Mouse (Mus musculus): Measurements from ENCODE around the gene Abcb11.
A peak's percentile ranks its signal among the peaks of the same experiment; 100 is the strongest.

Gene Abcb11

DNA sequence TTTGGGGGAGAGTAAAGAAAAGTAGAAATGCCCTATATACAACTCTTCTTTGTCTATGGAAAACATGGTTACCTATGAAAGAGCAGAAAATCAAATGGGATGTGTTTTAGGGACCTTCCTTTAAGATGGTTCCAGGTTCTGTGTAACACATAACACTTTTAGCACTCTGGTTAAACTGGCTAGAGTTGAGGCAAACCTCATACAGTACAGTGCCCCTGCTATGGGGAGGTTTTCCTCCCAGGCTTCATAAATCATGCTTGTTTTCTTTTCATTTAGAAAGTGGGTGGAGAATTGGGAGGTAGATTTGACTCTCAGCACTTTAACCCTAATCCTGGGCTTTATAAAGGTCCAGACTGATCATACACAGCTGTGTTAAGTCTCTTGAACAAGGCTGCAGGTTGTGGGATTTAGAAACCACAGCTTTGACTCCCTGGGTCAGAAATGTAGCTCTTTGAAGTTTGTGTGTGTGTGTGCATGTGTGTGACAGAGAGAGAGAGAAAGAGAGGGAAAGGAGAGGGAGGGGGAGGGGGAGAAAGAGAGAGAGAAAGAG is 78.3 kb downstream of the Abcb11 start:
- DNase-seq, result no peak

DNA sequence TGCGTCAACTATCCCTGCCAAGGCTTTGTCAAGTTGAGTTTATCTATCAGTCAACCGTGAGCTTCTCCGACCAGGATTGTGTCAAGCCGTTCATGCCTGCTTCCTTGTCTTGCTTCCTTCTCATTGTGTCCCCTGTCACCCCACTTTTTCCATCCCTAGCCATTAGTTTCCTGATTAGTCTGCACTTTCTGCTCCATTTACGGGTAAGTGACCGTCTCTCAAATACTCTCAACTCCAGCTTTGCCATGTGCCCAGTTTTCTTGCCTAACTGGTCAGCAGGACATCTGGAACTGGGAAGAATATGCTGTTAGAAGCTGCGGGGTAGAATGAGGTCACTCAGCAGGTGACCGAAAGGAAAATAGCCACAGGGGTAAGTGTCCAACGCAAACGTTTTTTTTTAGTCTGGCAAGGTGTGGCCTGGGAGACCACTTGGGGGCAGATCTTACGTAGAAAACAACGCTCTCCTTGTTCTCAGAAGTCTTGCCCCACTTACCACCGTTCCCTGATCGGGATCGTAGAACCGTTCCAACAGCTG is 94.1 kb downstream of the Abcb11 start:
- peak; percentile 38 to 52 for DNase-seq

DNA sequence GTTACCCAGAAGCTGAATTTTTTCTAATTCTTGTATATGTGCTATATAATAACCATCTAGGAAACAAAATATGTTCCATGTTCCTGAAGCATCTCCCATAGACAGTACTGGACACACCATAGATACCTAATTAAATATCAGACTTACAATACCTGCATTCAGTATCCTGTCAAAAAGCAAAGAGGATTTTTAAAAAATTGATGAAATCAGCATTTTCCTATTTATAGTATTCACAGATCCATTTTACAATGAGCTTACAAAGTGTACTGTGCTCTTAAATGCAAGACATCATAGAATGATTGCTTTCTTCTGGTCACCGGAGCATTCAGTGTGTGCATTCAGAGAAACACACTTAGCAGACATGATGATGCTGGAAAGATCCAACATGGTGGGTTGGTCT is 95.3 kb downstream of the Abcb11 start:
- DNase-seq, result no peak

DNA sequence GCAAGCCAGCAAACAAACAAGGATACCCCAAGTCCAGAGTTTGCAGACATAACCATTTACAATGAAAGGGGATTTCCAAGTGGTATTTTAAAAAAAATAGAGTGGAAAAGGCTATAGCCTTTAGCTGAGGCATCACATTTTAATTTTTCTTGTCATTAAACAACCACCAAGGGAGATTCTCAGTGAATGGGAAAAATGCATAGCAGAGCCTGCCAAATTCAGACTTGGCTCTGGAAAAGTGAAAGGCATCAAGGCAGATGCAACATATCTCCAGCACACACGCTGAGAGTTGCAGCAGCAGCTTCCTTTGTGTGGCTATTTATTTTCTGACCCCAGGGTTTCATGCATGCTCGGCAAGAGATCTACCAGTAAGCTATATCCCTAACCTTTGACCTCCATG is 97.5 kb downstream of the Abcb11 start:
- DNase-seq, result peak; percentile 40 to 59

DNA sequence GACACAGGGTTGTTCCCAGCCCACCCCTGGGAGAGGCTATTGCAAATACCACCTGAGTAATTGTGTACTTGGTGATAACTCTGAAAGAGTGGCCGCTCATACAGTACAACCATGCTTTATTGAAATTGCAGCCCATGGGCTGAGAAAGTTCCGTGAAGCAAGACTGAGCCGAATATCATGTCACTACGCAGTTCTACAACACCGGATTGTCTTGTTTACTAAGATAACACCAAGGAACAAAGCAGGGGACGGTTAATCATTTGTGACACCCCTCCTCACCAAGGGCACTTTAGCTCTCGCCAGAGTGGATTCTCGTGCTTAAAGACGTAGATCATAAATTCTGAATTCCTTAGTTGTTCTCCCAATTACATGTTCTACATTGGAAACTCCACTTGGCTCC is 103.1 kb downstream of the Abcb11 start:
- DNase-seq, result no peak

DNA sequence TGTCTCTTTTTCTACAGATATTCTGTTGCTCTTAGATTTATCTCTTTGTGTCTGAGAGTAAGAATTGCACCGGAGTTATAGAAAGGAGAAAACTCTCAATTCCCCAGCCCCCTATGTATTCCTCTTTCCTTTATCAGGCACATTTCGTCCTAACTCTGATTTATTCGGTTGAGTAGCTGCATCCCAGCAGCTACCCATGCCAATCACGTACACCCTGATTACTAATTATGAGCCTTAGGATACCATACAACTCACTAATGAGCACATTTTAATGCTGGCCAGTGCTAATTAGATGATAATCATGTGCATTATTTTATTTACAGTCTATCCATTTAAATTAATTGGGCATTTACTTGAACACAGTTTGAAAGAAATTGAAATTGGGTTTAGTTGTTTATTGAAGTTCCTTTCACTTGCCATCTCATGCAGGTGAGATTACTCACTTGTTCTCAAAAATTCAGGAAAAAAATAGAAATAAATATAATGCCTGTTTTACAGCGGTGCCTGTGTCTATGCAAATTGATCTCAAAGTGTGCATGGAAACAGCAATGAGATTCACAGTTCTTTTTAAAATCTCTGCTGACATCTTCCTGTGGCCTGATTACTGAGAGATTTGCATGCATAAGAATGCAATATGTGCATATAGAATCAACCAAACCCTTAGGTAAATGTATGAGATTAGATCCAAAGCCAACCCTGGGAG is 107.3 kb downstream of the Abcb11 start:
- DNase-seq, result no peak

DNA sequence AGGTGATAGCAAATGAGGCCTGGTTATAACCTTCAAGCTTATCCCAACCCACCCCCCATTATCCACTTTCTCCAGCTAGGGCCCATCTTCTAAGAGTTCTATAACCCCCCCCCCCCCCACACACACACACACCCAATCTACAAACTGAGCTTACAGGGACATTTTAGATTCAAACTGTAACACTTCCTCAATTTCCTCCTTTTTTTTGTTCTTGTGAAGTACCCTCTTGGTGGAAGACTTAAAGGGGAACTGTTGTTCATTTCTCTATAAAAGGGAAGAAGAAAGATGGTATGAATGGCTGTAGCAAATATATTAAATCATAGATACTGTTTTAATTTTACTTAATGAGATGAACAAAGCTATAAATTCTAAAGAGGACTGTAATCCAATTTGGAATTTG is 110.3 kb downstream of the Abcb11 start:
- DNase-seq, result no peak

DNA sequence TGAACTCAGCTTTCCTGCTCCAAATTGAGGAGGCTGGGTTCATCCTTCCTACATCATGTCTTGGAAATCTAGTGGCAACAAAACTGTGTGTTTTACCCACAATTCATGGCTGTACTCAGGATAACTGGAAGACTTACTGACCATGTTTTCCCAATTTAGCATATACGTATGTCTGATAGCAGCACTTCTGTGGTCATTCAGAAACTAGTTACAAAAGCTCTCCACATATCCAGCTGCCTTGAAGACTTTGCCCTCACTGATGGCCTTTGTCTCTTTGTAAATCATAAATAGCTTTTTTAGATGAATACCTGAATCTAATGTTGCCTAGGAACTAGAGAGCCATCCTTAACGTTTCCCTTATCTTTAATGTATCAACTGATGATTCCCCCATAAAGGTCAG is 112.3 kb downstream of the Abcb11 start:
- DNase-seq, result no peak

DNA sequence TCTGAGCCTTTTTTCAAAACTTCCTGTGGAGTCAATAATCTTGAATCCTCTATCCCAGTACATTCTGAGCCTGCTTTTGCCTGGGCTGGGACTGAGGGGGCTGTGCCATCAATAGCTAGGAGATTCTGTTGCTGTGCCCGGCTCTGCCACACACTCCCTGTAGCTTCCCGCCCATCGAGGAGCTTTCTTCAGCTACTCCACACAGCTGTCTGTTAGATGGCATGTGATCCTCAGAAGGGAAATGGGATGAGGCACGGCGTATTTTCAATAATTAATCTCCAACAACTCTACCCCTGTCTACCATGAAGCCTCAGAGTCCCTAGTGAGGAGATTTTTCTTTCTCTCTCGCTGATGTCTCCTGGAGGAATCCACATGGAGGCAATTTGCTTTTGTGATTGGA is 113.8 kb downstream of the Abcb11 start:
- no peak for DNase-seq

DNA sequence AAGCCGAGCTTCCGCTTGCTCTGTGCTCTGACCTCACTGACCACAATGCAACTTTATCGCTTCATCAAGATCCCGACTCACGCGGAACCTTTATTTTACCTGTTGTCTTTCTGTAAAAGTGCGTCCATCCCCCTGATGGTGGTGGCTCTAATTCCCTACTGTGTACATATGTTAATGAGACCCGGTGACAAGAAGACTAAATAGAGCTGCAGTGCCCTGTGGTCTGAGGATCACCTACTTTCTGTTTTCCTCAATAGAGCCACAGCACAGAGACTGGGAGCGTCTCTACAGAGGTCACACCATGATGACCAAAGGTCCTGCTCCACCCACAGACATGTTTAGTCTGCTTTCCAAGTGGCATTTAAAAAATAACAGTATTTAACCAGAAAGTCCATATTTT is 115.5 kb downstream of the Abcb11 start:
- DNase-seq, result no peak

DNA sequence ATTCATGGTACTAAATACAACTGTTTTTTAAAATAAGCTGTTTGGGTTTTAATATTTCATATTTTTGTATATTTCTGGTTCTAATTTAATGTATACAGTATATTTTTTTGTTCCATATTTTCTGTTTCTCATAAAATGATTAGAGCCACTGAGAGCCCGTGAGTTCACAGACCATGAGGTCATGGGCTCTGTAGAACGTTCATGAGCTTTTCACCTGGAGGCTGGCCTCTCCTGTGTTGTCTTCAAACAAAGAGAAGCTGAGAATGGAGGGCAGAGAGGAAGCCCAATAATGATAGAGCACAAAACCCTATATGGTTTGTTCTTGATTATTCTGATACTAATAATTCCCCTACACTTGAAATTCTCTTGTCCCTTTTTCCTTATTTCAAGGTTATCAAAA is 117.7 kb downstream of the Abcb11 start:
- DNase-seq, result no peak

DNA sequence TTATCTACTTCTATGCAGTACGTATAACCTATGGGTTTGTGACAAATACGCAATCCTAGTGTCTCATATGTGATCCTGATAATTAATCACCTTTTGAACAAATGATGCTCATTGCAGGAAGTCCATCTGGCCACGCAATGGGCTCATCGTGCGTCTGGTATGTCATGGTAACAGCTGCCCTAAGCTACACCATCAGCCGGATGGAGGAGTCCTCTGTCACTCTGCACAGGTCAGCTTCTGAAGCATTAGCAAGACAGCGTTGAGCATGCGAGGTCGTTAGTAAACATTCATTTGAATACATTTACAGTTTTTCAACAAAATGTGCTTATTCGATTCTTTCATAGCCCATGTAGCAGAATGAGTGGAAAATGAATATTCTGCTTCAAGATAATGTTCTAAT is 119.6 kb downstream of the Abcb11 start:
- no peak for DNase-seq

DNA sequence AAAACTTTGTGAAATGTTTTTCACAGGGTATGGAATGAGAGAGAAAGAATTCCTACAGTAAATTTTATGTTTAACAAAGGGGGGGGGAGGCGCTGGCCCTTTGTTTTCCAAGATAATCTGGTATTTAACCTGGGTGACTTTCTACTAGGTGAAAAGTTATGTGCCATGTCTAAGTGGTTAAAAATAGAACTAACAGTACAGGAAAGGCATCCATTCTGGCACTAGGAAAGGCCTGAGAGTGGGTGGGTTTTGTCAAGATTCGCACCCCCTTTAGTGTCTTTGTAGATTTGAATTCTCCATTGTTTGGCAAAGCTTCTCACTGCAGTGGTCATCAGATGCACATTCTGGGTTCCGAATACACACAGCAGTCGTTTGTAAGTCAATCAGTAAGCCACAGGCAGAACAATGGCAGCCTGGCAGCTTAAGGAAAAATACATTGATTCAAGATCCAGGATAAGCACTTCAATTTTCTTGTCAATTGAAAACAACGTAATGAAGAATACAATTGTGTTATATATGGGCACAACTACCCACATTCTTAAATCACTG is 120.5 kb downstream of the Abcb11 start:
- DNase-seq, result no peak

DNA sequence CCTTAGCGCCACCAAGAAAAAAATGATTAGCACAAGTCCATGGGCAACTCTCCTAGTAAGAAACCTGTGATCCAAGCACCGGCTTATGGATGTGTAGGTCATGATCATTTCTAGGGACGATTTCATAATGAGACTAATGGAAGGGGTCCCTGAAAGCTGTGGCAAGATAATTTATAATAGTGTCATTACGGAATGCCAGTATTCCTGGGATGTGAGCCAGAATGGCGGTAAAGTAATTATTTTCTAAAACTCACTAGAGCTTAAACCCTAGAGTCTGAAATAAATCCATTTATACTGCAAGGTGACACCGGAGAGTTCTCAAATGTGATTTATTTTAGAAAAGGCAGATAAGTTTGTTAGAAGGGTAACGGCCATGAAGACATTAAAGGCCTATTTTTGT is 127.2 kb downstream of the Abcb11 start:
- DNase-seq, result no peak

DNA sequence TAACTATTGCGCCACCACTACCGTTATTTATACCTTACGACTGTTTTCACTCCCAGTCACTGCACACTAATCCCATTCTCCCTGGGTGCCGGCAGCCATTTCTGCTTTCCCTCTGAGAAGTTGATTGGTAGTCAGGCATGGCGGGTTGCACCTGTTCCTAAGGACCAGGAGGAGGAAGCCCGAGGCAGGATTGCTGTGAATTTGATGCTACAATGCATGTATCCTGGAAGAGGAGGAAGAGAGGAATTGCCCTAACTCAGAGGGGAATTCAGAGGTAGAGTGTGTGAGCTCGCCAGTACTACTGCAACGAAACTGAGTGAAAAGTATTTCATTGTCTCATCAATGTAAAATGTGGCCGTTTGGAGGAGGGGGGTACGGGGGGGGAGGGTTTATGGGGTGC is 129.8 kb downstream of the Abcb11 start:
- no peak for DNase-seq

DNA sequence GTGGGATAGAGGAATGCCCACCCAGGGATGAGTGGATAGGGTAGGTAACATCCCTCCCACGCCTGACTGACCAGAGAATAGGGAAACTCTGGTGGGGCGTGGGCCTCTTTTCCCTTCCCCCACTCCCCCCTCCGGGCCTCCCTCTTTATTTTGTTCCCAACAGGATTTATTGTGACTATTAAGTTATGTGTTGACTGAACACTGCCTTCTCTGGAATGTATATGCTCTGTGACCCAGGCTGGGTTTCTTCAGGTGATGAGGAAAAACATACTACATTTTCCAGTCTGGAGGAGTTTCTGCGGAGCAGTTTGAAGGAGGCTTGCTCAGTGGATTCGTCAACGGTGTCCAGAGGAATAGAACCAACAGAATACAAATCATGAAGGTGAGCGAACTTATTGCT is 131.6 kb downstream of the Abcb11 start, which contains the start of gene G6pc2:
TSS of gene G6pc2 (plus strand) at position 301 of the 400 bp plus-strand sequence.
- DNase-seq, result no peak

DNA sequence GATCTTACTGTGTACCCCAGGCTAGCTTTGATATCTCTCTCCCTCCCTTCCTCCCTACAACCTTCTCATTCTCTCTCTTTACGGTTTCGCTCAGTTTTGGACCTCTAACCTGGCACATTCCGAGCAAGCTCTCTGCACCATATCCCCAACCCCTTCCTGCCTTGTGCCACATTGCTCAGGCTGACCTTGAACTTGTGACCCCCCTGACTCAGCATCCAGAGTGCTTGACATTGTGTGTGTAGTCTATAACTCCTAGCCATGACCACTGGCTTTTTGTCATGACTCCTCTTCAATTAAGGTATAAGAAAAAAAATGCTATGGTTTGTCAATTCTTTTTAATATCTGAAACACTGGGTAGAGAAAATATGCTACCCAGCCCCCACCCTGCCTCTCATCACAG is 132.7 kb downstream of the Abcb11 start:
- no peak for DNase-seq

DNA sequence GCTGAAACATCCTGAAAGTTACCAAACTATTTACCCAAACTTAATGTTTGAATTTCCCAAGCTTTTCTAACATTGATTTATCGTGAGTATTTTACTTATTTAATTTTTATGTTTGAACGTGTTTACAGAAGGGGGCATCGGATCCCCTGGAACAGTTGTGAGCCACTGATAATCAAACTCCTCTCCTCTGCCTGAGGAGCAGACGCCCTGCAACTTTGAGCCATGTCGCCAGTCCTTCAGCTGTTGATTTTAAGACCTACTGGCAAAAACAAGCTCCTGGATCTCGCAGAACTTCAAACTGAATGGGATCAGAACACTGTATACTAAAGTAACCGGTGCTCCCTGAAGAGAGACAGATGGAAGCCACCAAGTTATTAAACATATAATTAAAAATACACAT is 135.9 kb downstream of the Abcb11 start:
- peak in 1 of 2 experiments; percentile 4 for DNase-seq

DNA sequence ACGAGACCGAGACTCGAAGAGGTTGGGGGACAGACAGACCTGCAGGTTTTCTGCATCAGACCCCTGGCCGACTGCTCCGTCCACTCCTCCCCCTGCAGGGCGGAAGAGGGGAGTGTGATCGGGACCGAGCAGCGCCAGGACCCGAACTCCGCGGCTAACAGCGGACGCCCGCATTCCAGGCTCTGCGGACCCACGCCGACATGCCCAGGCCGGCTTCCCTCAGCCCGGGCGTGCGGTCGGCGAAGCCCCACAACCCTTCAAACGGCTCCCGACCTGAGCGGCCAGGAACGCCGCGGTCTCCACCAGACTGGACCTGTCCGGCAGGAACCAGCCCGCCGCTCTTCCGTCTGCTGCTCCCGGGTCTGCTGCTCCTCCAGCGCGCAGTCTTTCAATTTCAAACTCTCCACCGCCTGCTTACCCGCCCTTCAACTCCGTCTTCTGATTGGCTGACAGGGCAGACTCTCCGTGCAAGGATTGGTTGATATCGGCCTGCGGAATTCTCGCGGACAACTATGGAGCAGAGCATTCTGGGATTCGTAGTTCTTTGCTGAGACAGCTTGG is 136.5 kb downstream of the Abcb11 start, which contains the start of gene Spc25:
TSS of gene Spc25 (minus strand) at position 404 of the 561 bp plus-strand sequence.
- DNase-seq, result peak; percentile 93

DNA sequence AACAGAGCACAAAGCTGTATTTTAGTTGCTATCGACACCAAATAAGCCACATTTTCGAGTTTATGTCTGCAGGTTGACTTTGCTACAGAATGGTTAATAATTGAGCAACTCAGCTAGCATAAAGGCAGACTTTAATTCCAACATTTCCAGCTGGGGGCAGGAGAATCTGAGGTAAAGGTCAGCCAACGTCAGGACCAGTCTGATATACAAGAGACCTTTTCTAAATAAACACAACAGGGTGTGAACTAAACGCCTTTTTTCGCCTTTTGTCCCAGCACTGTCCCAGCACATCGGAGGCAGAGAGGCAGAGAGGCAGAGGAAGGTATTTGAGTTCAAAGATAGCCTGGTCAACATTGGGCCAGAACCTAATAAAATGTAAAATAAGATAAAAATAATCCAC is 137.2 kb downstream of the Abcb11 start:
- DNase-seq, result no peak

DNA sequence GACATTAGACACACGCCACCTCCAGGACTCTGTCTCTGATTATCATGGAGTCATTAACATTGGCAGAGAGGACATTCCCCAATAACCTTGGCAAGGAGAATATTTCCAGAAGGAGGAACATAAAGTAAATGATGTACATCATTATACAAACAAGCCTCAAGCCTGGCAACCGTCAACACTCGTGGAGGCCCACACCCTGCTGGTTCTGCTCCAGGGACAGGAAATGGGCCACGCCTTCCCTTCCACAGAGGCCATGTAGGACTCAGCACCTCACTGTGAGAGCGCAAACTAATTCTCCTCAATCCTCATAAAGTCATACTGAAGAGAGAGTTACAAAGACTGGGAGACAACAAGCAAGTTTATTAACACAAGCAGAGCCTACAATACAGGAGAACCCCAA is 148.9 kb downstream of the Abcb11 start:
- no peak for DNase-seq

DNA sequence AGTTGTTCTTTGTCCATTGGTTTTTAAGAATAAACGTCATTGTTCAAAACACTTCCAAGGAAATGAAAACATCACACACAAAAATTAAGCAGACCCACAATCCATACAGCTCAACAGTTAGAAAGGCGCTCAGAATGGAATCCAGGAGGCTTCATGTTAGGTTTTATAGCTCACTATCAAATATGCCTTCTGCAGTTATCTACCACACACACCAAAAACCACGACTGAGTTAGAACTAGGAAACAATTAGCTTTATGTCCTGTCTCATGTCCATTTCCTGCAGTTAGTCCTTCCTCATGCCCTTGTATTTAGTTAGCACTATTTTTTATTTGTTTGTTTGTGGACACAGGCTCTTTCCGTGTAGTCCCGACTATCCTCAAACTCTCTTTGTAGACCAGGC is 151.4 kb downstream of the Abcb11 start:
- no peak for DNase-seq

DNA sequence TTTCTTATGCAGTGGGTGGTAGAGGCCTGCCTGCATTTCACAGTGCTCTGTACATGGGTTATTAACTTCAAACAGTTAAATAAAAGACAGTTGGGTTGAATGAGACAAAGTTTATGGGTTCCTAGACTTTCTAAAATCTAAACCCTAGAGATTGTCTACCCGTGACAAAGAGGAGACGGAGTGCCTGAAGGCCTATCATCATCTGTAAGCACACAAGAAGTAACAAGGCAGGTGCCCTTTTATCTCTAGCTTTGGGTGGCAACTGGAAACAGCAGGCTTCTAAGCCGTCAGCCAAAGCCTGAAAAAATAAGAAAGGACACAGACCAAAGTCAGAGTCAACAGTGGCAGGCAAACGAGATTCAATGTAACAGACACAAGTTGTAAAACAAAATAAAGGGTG is 153.2 kb downstream of the Abcb11 start:
- DNase-seq, result no peak

DNA sequence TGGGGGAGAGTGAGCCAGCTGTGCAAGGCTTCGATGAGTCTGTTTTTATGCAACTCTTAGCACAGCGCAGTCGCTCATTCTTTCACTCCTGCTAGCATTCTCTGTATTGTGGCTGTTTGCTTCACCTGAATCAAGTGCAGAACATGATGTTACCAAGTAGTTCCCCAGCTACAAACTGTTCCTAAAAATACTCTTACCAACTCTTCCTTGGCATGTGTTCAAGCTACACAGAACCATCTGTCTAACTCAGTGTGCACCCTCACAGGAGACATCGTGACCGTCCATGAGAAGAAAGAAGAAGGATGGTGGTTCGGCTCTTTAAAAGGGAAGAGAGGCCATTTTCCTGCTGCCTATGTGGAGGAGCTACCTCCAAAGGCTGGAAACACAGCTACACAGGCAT is 153.7 kb downstream of the Abcb11 start:
- peak; percentile 5 to 12 for DNase-seq

Data from cerebellum, postnatal 10 days (tissue).